Mouse (Mus musculus) bone marrow macrophage, adult 2 months (primary cell): ENCODE results near the gene Cldn10.

Source experiments
- CTCF ChIP-seq: IDR thresholded peaks from 2 replicates; pipeline ENCODE4 v1.5.1; 2012; ENCODE audit warnings: low read depth, mild to moderate bottlenecking, low read length, moderate library complexity
- POLR2A ChIP-seq: IDR thresholded peaks from 2 replicates; pipeline ENCODE4 v1.6.1; 2012; ENCODE audit warnings: mild to moderate bottlenecking, low read depth, low read length, borderline replicate concordance

DNA sequence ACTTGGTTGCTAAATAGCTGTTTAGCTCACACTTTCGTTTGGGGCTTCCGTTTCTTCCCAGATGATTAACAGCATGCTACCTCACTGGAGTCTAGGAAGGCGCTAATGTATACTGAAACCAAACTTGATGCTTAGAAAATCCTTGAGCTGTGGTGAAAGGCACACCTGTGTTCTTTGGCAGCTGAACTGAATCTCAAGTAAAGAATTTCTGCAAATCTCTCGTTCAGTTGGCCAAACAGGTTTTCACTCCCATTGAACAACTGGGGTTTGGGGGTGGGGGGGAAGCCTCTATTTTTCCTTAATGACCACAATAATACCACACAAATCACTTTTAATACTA, 63.0 kb downstream of the Cldn10 start:
- TF ChIP-seq POLR2A (no peak), CTCF (no peak)
